Mouse (Mus musculus): ENCODE results near the gene Gm14496.
A peak's percentile ranks its signal among the peaks of the same experiment; 100 is the strongest.
"Not testable (repeated sequence)": the region's sequence is repeated elsewhere in the genome, so short reads cannot be mapped to it uniquely, and the experiment has no call there.

Gene Gm14496

GRCm38 (mm10) chr2:181990829-181991228 is at the start of gene Gm14496:
TSS of gene Gm14496 (plus strand) at chr2:181991129.
- DNase-seq (ENCODE audit: extremely low spot score, low spot score) = no peak

GRCm38 (mm10) chr2:181952747-181953680 is 37.9 kb upstream of the Gm14496 start:
- DNase-seq (ENCODE audit: extremely low spot score, low spot score) = peak; percentile 37

GRCm38 (mm10) chr2:181968395-181968794 is 22.5 kb upstream of the Gm14496 start:
- no peak for DNase-seq (ENCODE audit: extremely low spot score, low spot score)

- no peak for DNase-seq (ENCODE audit: extremely low spot score, low spot score)
Observed at GRCm38 (mm10) chr2:181969187-181969586, 21.7 kb upstream of the Gm14496 start.

- not testable (repeated sequence) for DNase-seq (ENCODE audit: extremely low spot score, low spot score)
Observed at GRCm38 (mm10) chr2:181981969-181982368, 9.0 kb upstream of the Gm14496 start.

All from neural tube, embryonic 10.5 days (tissue).